Mouse (Mus musculus) midbrain, embryonic 16.5 days (tissue): ENCODE data around the gene Tsc1. TPM values are rescaled to one million over a fixed set of nuclear protein-coding genes. Genes with fewer than 3 reads are reported as not detected.

Source experiments
- ATAC-seq: fragments of 200-750 bp; cut with Nextera tagmentation; 2 replicates; pipeline ENCODE4 v1.8.0; 2017; ENCODE audit warnings: moderate TSS enrichment
- H3K27ac ChIP-seq: fragments of 300-500 bp; sonication (generic); 2 replicates; pipeline ENCODE4 v1.5.1; 2014; ENCODE audit warnings: mild to moderate bottlenecking, low read length, mixed read lengths
- H3K27me3 ChIP-seq: fragments of 300-500 bp; sonication (generic); 2 replicates; pipeline ENCODE4 v1.6.1; 2014; ENCODE audit warnings: low read depth, low read length, mixed read lengths; ENCODE audit not compliant: control insufficient read depth, insufficient read depth
- H3K36me3 ChIP-seq: fragments of 300-500 bp; sonication (generic); 2 replicates; pipeline ENCODE4 v1.6.1; 2014; ENCODE audit warnings: mild to moderate bottlenecking, low read length, moderate library complexity, mixed read lengths; ENCODE audit not compliant: control insufficient read depth, insufficient read depth
- H3K4me1 ChIP-seq: fragments of 300-500 bp; sonication (generic); 2 replicates; pipeline ENCODE4 v1.6.1; 2014; ENCODE audit warnings: mild to moderate bottlenecking, low read length, mixed read lengths; ENCODE audit not compliant: control insufficient read depth, insufficient read depth
- H3K4me2 ChIP-seq: fragments of 300-500 bp; sonication (generic); 2 replicates; pipeline ENCODE4 v1.6.1; 2014; ENCODE audit warnings: mild to moderate bottlenecking, low read length, mixed read lengths
- H3K4me3 ChIP-seq: fragments of 300-500 bp; sonication (generic); 2 replicates; pipeline ENCODE4 v1.5.1; 2014; ENCODE audit warnings: low read depth, mild to moderate bottlenecking, low read length, moderate library complexity, mixed read lengths
- H3K9ac ChIP-seq: fragments of 300-500 bp; sonication (generic); 2 replicates; pipeline ENCODE4 v1.6.1; 2014; ENCODE audit warnings: low read depth, low read length, mixed read lengths
- H3K9me3 ChIP-seq: fragments of 300-500 bp; sonication (generic); replicated peaks from 2 replicates; pipeline ENCODE4 v1.6.1; 2014; ENCODE audit warnings: mild to moderate bottlenecking, low read length, mixed read lengths; ENCODE audit not compliant: control insufficient read depth, poor library complexity, severe bottlenecking
- WGBS: fragments of 180-500 bp; shearing (Covaris S2); extraction: QIAGEN DNeasy Blood & Tissue Kit; methylation state at CpG from one replicate; pipeline ENCODE4 v1.1.7; 2014; 5-methylcytosine and 5-hydroxymethylcytosine counted together
- polyA plus RNA-seq: library from polyadenylated mRNA; unstranded; fragments of >200 nt; fragmentation: Nextera tagmentation; extraction: Ambion mirVana; gene quantifications from 2 replicates; pipeline ENCODE4 v1.2.1, GENCODE M21; 2015

The Tsc1 gene
- polyA plus RNA-seq, 1 experiment from 2014 or later: 30.4 TPM

DNA sequence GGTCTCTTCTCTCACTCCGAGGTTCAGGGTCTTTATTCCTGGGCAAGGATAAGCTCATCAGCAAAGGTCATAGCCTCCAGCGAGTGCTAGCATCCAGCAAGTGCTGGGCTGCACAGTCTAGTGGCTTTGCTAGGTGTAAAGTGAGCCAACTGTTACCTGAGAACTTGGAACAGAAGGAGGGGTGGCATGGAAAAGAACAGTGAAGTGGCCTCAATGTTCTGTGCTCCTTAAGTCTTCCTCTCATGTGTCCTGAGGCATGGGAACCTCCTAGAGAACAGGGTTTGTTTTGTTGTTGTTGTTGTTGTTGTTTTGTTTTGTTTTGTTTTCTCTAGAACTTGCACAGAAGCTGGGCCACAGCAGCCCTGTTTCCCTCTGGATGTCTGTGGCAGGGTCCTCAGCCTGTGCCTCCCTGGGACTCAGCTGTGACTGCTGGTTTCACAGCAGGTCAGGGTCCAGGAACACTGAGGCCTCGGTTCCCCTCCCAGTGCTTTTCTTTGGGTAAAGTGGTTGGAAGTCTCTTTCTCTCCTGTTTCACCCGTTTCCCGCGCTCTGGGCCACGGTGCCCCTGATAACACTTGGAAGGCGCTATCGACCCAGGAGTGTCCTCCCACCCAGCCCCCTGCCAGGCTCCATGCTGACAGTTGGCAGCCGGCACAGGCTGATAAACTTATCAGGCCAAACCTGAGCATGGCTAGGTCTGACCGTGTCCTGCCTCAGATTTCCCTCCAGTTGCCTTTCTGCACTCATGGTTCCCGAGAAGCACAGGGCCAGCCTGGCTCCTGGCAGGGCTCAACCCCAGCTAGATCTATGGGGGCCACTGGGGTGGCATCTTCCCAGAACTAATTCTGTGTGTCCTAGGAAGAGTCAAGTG lies 39.1 kb upstream of the Tsc1 start:
- Histone ChIP-seq H3K27me3 (no peaks in the 10 kb centered on the region), H3K4me1 (no peaks in the 10 kb centered on the region), H3K9ac (no peak overlapping the region), H3K36me3 (no peaks in the 10 kb centered on the region), H3K27ac (no peak overlapping the region), H3K4me3 (no peak overlapping the region), H3K9me3 (no peaks in the 10 kb centered on the region), H3K4me2 (no peak overlapping the region)
- ATAC-seq: no peak
- WGBS: 69% methylated on average over 12 of the region's 12 CpGs

DNA sequence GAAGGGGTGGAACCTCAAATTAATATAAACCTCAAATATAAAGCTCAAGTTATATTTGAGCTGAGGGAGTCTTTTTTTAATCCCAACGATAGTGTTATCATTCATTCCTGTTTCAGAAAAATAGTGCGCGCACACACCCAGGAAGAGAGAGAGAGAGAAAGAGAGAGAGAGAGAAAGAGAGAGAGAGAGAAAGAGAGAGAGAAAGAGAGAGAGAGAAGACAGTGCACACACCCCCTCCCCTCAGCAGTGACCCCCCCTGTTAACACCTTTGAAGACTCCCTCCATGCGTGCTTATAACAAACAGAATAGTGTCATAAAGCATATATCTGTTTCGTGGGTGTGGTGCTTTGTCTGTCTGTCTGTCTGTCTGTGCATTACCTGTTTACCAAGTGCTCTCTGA lies 37.5 kb upstream of the Tsc1 start:
- Histone ChIP-seq H3K9me3 (no peaks in the 10 kb centered on the region), H3K27me3 (no peaks in the 10 kb centered on the region), H3K27ac (no peak overlapping the region), H3K4me1 (no peaks in the 10 kb centered on the region), H3K9ac (no peak overlapping the region), H3K36me3 (no peaks in the 10 kb centered on the region), H3K4me3 (no peak overlapping the region), H3K4me2 (no peak overlapping the region)
- 93% methylated on average over 5 of the region's 5 CpGs for WGBS
- no peak for ATAC-seq

DNA sequence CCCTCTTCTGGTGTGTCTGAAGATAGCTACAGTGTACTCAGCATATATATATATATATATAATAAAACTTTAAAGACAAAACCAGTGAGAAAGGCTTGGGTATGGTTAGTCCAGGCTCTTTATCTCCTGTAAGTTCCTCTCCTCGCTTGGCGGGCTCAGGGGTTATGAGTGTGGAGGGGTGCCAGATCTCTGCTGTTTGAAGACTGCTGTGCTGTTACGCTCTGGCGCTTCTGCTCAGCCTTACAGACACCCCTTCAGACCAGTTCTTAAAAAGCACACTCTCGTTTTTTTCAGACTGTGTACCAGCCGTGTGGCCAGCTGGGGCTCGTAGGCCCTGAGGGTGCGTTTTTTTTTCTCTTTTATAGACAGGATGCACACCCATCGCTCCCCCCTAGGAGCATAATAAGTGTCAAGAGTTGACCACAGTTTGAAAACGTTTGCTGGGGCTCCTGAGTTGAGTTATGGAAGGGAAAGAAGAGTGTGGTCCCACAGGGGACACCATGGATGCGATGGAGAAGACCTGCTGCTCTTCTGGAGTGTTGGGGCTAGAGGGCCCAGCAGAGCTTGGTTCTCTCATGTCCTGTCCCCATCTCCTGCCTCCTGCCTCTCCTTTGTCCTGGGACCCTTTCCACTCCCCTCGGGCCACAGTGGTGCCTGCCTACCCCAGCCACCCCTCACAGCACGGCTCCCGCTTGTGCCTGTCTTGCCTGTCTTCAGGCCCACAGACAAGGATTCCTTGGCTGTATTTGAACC lies 35.1 kb upstream of the Tsc1 start:
- Histone ChIP-seq H3K9me3 (no peaks in the 10 kb centered on the region), H3K4me2 (no peak overlapping the region), H3K36me3 (no peaks in the 10 kb centered on the region), H3K4me1 (no peaks in the 10 kb centered on the region), H3K27ac (no peak overlapping the region), H3K4me3 (no peak overlapping the region), H3K27me3 (no peaks in the 10 kb centered on the region), H3K9ac (no peak overlapping the region)
- 65% methylated on average over 14 of the region's 14 CpGs for WGBS
- no peak for ATAC-seq

DNA sequence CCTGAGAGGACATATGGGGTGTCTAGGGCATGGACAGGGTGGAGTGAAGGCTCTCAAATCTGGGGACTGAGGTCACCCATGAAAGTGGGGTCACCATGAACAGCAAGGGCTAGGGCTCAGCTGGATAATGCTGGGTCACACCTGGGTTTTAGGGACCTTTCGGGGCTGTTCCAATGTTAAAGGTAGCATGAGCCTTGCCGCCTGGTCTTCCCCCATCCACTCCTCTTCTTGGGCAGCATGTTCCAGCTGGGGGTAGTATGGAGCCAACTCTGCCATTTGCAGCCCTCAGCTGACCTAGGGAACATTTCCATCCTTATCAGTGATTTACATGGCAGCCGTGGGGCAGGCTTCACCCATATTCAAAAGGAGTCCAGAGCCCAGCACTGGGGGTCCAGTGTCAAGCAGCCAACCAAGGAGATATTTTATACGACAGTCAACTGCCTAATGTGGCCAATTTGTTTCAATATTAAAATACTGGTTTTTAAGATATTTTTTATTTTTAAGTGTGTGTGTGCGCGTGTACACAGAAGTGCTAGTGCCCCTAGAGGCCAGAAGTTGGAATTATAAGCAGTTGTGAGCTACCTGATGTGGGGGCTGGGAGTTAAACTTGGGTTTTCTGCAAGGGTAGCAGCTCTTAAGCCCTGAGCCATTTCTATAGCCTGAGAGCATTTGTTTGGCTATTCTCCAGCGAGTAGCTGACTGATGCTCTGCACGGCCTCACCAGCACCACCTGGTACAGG lies 34.3 kb upstream of the Tsc1 start:
- no peak for ATAC-seq
- Histone ChIP-seq H3K9me3 (no peaks in the 10 kb centered on the region), H3K27me3 (no peaks in the 10 kb centered on the region), H3K4me3 (no peak overlapping the region), H3K36me3 (no peaks in the 10 kb centered on the region), H3K4me1 (no peaks in the 10 kb centered on the region), H3K9ac (no peak overlapping the region), H3K27ac (no peak overlapping the region), H3K4me2 (no peak overlapping the region)
- 68% methylated on average over 8 of the region's 8 CpGs for WGBS

DNA sequence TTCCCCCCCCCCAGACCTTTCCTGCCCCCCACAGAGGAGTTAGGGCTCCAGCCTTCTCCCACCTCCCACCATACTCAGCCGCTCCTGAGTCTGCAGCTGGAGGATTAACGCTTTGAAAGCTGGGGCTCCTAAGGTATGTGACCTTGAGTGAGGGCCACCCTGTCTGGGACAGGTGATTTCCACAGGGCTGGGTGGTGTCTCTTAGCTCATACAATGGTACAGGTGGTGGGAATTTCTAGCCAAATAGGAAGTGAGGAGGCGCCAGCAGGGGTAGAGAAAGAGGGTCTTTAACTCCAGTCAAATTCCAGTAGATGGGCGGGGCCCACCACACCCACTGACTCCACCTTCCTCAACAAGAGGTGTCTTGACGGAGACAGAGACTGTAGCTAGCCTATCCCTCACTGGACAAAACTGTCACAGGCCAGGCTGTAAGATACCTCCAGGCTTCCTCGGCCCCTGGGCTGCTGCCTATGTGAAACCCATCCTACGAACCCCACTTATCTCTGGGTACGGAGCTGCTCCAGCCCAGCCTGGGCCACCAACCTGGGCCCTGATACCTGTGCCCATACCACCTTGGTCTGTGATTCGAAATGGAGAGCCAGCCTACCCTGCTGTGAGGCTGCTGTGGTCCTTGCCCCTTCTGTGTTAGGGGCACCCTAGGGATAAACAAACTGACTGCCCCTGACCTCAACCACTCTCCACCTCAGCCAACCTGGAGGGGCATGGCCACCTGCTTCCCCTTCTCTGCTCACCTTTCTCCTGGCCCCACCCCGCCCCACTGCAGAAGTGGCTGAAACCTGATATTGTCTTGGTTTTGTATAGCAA lies 33.5 kb upstream of the Tsc1 start:
- Histone ChIP-seq H3K27me3 (no peaks in the 10 kb centered on the region), H3K4me1 (no peaks in the 10 kb centered on the region), H3K4me3 (no peak overlapping the region), H3K9ac (no peak overlapping the region), H3K36me3 (no peaks in the 10 kb centered on the region), H3K4me2 (no peak overlapping the region), H3K27ac (no peak overlapping the region), H3K9me3 (no peaks in the 10 kb centered on the region)
- no peak; the same call in 1 of the 2 replicates for ATAC-seq
- 48% methylated on average over 10 of the region's 10 CpGs for WGBS

- no peaks in the 10 kb centered on the region for H3K27me3 ChIP-seq
- WGBS: 89% methylated on average over 10 of the region's 10 CpGs
- H3K4me3 ChIP-seq: no peak overlapping the region
- H3K27ac ChIP-seq: no peak overlapping the region
- no peak for ATAC-seq
- no peaks in the 10 kb centered on the region for H3K9me3 ChIP-seq
- no peaks in the 10 kb centered on the region for H3K36me3 ChIP-seq
- no peak overlapping the region for H3K4me2 ChIP-seq
- no peaks in the 10 kb centered on the region for H3K4me1 ChIP-seq
- no peak overlapping the region for H3K9ac ChIP-seq
Measured at GRCm38 (mm10) chr2:28609851-28610250, 31.2 kb upstream of the Tsc1 start.

- Histone ChIP-seq H3K4me1 (no peaks in the 10 kb centered on the region), H3K36me3 (no peaks in the 10 kb centered on the region), H3K9ac (no peak overlapping the region), H3K4me3 (no peak overlapping the region), H3K9me3 (no peaks in the 10 kb centered on the region), H3K4me2 (no peak overlapping the region), H3K27ac (no peak overlapping the region), H3K27me3 (no peaks in the 10 kb centered on the region)
- WGBS: 66% methylated on average over 12 of the region's 12 CpGs
- no peak for ATAC-seq
Measured at GRCm38 (mm10) chr2:28610716-28611406, 30.2 kb upstream of the Tsc1 start.

GRCm38 (mm10) chr2:28611407-28611787 lies 29.6 kb upstream of the Tsc1 start:
- H3K4me3 ChIP-seq: no peak overlapping the region
- no peak overlapping the region for H3K27ac ChIP-seq
- no peak overlapping the region for H3K4me2 ChIP-seq
- H3K9ac ChIP-seq: no peak overlapping the region
- ATAC-seq: no peak
- WGBS: 87% methylated on average over 17 of the region's 17 CpGs
- H3K27me3 ChIP-seq: no peaks in the 10 kb centered on the region
- no peaks in the 10 kb centered on the region for H3K4me1 ChIP-seq
- no peaks in the 10 kb centered on the region for H3K36me3 ChIP-seq
- no peaks in the 10 kb centered on the region for H3K9me3 ChIP-seq
